Mouse (Mus musculus): Measurements from ENCODE around the gene 2310022B05Rik. TPM values are rescaled to one million over a fixed set of nuclear protein-coding genes. Genes with fewer than 3 reads are reported as not detected.
A peak's percentile ranks its signal among the peaks of the same experiment; 100 is the strongest.

Gene 2310022B05Rik
- total and polyA plus RNA-seq, 3 experiments: 54.4 to 64.3 (median 61.8) TPM

GRCm38 (mm10) chr8:124657961-124658360, 5.2 kb downstream of the 2310022B05Rik start:
- peak overlapping the region; percentile 63 for H3K27ac ChIP-seq
- H3K27me3 ChIP-seq (ENCODE audit: control insufficient read depth, insufficient read depth, low read length): no peaks in the 10 kb centered on the region
- H3K4me3 ChIP-seq: no peak overlapping the region
- H3K9ac ChIP-seq (ENCODE audit: low read depth, low read length): no peak overlapping the region
- 54% methylated on average over 7 of the region's 7 CpGs for WGBS
- 0 out of 2 replicates have a peak, but pooled peaks cover 1% of the 10 kb centered on the region for H3K79me2 ChIP-seq (replicated peaks; ENCODE audit: control insufficient read depth, insufficient read depth, low read length)
- intact Hi-C loops (cut with DNase I): loop anchor here (2.0 kb wide), 1 partner anchor 13 kb away; no protein-coding TSS in a partner anchor
- H3K36me3 ChIP-seq (ENCODE audit: control insufficient read depth, insufficient read depth, low read length): peaks cover 10% of the 10 kb centered on the region
- DNase-seq: no peak
- peaks cover 23% of the 10 kb centered on the region for H3K4me1 ChIP-seq (ENCODE audit: control insufficient read depth, insufficient read depth, low read length)
- no peak for TF ChIP-seq EP300 (IDR thresholded peaks at IDR 0.05; ENCODE audit: insufficient read depth, low read depth, low read length)
- TF ChIP-seq POLR2A (IDR thresholded peaks at IDR 0.05; ENCODE audit: insufficient read depth, low read depth, low read length): no peak
- TF ChIP-seq CTCF (IDR thresholded peaks at IDR 0.05): no peak

GRCm38 (mm10) chr8:124653568-124654475, 9.3 kb downstream of the 2310022B05Rik start:
- 39% methylated on average over 28 of the region's 28 CpGs for WGBS
- DNase-seq: peak in 1 of 2 experiments; percentile 30
- Histone ChIP-seq H3K36me3 (ENCODE audit: control insufficient read depth, insufficient read depth, low read length) (no peaks in the 10 kb centered on the region; the same call in 1 of the 2 replicates), H3K9ac (ENCODE audit: low read depth, low read length) (no peak overlapping the region), H3K27me3 (ENCODE audit: control insufficient read depth, insufficient read depth, low read length) (no peaks in the 10 kb centered on the region), H3K4me1 (ENCODE audit: control insufficient read depth, insufficient read depth, low read length) (peaks cover 21% of the 10 kb centered on the region), H3K27ac (peak overlapping the region; percentile 71), H3K79me2 (replicated peaks; ENCODE audit: control insufficient read depth, insufficient read depth, low read length) (0 out of 2 replicates have a peak, but pooled peaks cover 4% of the 10 kb centered on the region), H3K4me3 (no peak overlapping the region)
- TF ChIP-seq POLR2A (IDR thresholded peaks at IDR 0.05; ENCODE audit: insufficient read depth, low read depth, low read length): no peak
- no peak for TF ChIP-seq CTCF (IDR thresholded peaks at IDR 0.05)
- TF ChIP-seq EP300 (IDR thresholded peaks at IDR 0.05; ENCODE audit: insufficient read depth, low read depth, low read length): 0 out of 2 replicates have a peak, but pooled peaks have one; percentile 8
- intact Hi-C loops (cut with DNase I): no loop called here

DNA sequence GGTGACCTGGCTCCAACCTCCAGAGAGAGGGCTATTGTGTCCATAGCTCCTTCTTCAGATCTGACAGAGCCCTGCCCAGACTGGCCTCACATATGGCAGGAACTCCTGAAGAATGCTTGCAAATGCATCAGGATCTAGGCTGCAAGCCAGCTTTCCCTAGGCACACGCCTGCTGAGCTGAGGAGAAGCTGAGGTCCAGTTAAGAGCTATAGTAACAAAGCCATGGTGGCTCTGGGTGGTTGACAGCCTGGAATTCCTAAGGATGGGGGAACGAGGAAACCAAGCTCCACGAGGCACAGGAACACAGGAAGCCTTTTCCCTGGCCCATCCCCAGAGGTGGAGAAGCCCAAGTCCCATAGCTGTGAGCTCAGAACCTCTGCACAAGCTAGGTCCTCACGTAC, 10.6 kb downstream of the 2310022B05Rik start:
- Histone ChIP-seq H3K9ac (ENCODE audit: low read depth, low read length) (no peak overlapping the region), H3K4me3 (no peak overlapping the region), H3K36me3 (ENCODE audit: control insufficient read depth, insufficient read depth, low read length) (no peaks in the 10 kb centered on the region; the same call in 1 of the 2 replicates), H3K27me3 (ENCODE audit: control insufficient read depth, insufficient read depth, low read length) (no peaks in the 10 kb centered on the region), H3K4me1 (ENCODE audit: control insufficient read depth, insufficient read depth, low read length) (peaks cover 18% of the 10 kb centered on the region), H3K79me2 (replicated peaks; ENCODE audit: control insufficient read depth, insufficient read depth, low read length) (0 out of 2 replicates have a peak, but pooled peaks cover 4% of the 10 kb centered on the region), H3K27ac (peak overlapping the region; percentile 71)
- TF ChIP-seq POLR2A (IDR thresholded peaks at IDR 0.05; ENCODE audit: insufficient read depth, low read depth, low read length) (no peak), CTCF (IDR thresholded peaks at IDR 0.05) (no peak), EP300 (IDR thresholded peaks at IDR 0.05; ENCODE audit: insufficient read depth, low read depth, low read length) (no peak)
- intact Hi-C loops (cut with DNase I): no loop called here
- no peak for DNase-seq
- 20% methylated on average over 4 of the region's 4 CpGs for whole genome bisulfite sequencing

- H3K27ac ChIP-seq: no peak overlapping the region
- TF ChIP-seq CTCF (IDR thresholded peaks at IDR 0.05) (no peak), POLR2A (IDR thresholded peaks at IDR 0.05; ENCODE audit: insufficient read depth, low read depth, low read length) (no peak), EP300 (IDR thresholded peaks at IDR 0.05; ENCODE audit: insufficient read depth, low read depth, low read length) (no peak)
- WGBS: 79% methylated on average over 20 of the region's 20 CpGs
- no peak overlapping the region for H3K9ac ChIP-seq (ENCODE audit: low read depth, low read length)
- intact Hi-C loops (cut with DNase I): no loop called here
- H3K4me1 ChIP-seq (ENCODE audit: control insufficient read depth, insufficient read depth, low read length): peaks cover 16% of the 10 kb centered on the region
- no peaks in the 10 kb centered on the region for H3K27me3 ChIP-seq (ENCODE audit: control insufficient read depth, insufficient read depth, low read length)
- H3K4me3 ChIP-seq: no peak overlapping the region
- no peak for DNase-seq
- H3K79me2 ChIP-seq (replicated peaks; ENCODE audit: control insufficient read depth, insufficient read depth, low read length): 0 out of 2 replicates have a peak, but pooled peaks cover 4% of the 10 kb centered on the region
- H3K36me3 ChIP-seq (ENCODE audit: control insufficient read depth, insufficient read depth, low read length): no peaks in the 10 kb centered on the region; the same call in 1 of the 2 replicates
Measured at GRCm38 (mm10) chr8:124651776-124652175, 11.4 kb downstream of the 2310022B05Rik start.

- Histone ChIP-seq H3K36me3 (ENCODE audit: control insufficient read depth, insufficient read depth, low read length) (no peaks in the 10 kb centered on the region), H3K27ac (no peak overlapping the region), H3K79me2 (replicated peaks; ENCODE audit: control insufficient read depth, insufficient read depth, low read length) (0 out of 2 replicates have a peak, but pooled peaks cover 2% of the 10 kb centered on the region), H3K9ac (ENCODE audit: low read depth, low read length) (no peak overlapping the region), H3K4me1 (ENCODE audit: control insufficient read depth, insufficient read depth, low read length) (peaks cover 23% of the 10 kb centered on the region), H3K4me3 (no peak overlapping the region), H3K27me3 (ENCODE audit: control insufficient read depth, insufficient read depth, low read length) (no peaks in the 10 kb centered on the region)
- TF ChIP-seq CTCF (IDR thresholded peaks at IDR 0.05) (no peak), EP300 (IDR thresholded peaks at IDR 0.05; ENCODE audit: insufficient read depth, low read depth, low read length) (no peak), POLR2A (IDR thresholded peaks at IDR 0.05; ENCODE audit: insufficient read depth, low read depth, low read length) (no peak)
- intact Hi-C loops (cut with DNase I): no loop called here
- DNase-seq: no peak
Measured at GRCm38 (mm10) chr8:124648311-124648710, 14.9 kb downstream of the 2310022B05Rik start.
